Mouse (Mus musculus): Measurements from ENCODE around the gene AY761184. TPM values are rescaled to one million over a fixed set of nuclear protein-coding genes. Genes with fewer than 3 reads are reported as not detected.
"Not testable (repeated sequence)": the region's sequence is repeated elsewhere in the genome, so short reads cannot be mapped to it uniquely, and the experiment has no call there.

The AY761184 gene
- not detected in 2 replicates for polyA plus RNA-seq (2016; fragmentation: Nextera tagmentation; extraction: Ambion mirVana)

GRCm38 (mm10) chr8:21703545-21703944 is at the start of gene AY761184:
AY761184 (minus strand) TSS chr8:21703645.
- not testable (repeated sequence) for ATAC-seq (ENCODE audit: low FRiP score); H3K27ac ChIP-seq; H3K4me2 ChIP-seq; H3K4me1 ChIP-seq; H3K9ac ChIP-seq; H3K4me3 ChIP-seq (replicated peaks); H3K36me3 ChIP-seq (replicated peaks); H3K27me3 ChIP-seq; H3K9me3 ChIP-seq
- 85% methylated on average over 2 of the region's 2 CpGs for WGBS

DNA sequence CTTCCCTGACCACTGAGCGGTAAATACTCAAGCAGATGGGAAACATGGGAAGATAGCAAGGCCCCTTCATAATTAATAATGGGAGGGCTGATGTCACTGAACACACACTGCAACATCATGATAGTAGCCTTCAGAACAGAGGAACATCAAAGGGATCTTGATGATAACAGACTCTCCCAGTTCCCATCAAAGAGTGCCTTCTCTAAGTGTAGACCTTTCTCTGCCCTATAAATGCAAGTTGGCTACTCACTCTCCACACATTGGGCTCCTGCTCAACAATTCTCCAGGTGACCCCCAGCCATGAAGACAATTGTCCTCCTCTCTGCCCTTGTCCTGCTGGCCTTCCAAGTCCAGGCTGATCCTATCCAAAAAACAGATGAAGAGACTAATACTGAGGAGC is 37.9 kb downstream of the AY761184 start, which contains the start of gene Defa34:
TSS of gene Defa34 (plus strand) at position 301 of the 400 bp plus-strand sequence.
- H3K9ac ChIP-seq; H3K36me3 ChIP-seq (replicated peaks); H3K27me3 ChIP-seq; H3K4me3 ChIP-seq (replicated peaks); ATAC-seq (ENCODE audit: low FRiP score); H3K4me1 ChIP-seq; H3K9me3 ChIP-seq; H3K27ac ChIP-seq; H3K4me2 ChIP-seq: not testable (repeated sequence)
- WGBS: 80% methylated on average over 1 of the region's 1 CpGs

DNA sequence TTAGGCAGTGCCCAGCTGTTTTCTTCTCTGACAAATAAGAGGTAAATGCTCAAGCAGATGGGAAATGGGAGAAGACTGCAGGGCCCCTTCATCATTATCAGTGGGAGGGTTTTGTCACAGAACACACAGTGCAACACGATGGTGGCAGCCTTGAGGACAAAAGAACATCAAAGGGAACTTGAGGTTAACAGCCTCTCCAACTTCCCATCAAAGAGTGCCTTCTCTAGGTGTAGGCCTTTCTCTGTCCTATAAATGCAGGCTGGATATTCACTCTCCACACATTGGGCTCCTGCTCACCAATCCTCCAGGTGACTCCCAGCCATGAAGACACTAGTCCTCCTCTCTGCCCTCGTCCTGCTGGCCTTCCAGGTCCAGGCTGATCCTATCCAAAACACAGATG is 48.0 kb downstream of the AY761184 start, which contains the start of gene Defa17:
TSS of gene Defa17 (plus strand) at position 301 of the 400 bp plus-strand sequence.
- H3K9ac ChIP-seq; H3K4me2 ChIP-seq; H3K9me3 ChIP-seq; ATAC-seq (ENCODE audit: low FRiP score); H3K27me3 ChIP-seq; H3K36me3 ChIP-seq (replicated peaks); H3K4me1 ChIP-seq; H3K4me3 ChIP-seq (replicated peaks); H3K27ac ChIP-seq: not testable (repeated sequence)
- no CpG with 5 or more reads among the region's 2 CpGs for WGBS

Other genes starting within 250 kb of the AY761184 start
- gene Gm7849, start 247.1 kb downstream of the AY761184 start, polyA plus RNA-seq (2016; fragmentation: Nextera tagmentation; extraction: Ambion mirVana): not detected in 2 replicates
- gene Defa20, start 194.4 kb downstream of the AY761184 start, polyA plus RNA-seq (2016; fragmentation: Nextera tagmentation; extraction: Ambion mirVana): not detected in 2 replicates
- not detected in 2 replicates for gene Defa32, start 174.6 kb downstream of the AY761184 start, polyA plus RNA-seq (2016; fragmentation: Nextera tagmentation; extraction: Ambion mirVana)
- gene Defa37, start 138.3 kb downstream of the AY761184 start, polyA plus RNA-seq (2016; fragmentation: Nextera tagmentation; extraction: Ambion mirVana): not detected in 2 replicates
- not detected in 2 replicates for gene Defa28, start 120.6 kb downstream of the AY761184 start, polyA plus RNA-seq (2016; fragmentation: Nextera tagmentation; extraction: Ambion mirVana)
- gene Gm7861, start 109.1 kb downstream of the AY761184 start, polyA plus RNA-seq (2016; fragmentation: Nextera tagmentation; extraction: Ambion mirVana): not detected in 2 replicates
- not detected in 2 replicates for gene Defa26, start 85.5 kb downstream of the AY761184 start, polyA plus RNA-seq (2016; fragmentation: Nextera tagmentation; extraction: Ambion mirVana)
- not detected in 2 replicates for gene Defa17, start 47.9 kb downstream of the AY761184 start, polyA plus RNA-seq (2016; fragmentation: Nextera tagmentation; extraction: Ambion mirVana)
- not detected in 2 replicates for gene Defa34, start 37.8 kb downstream of the AY761184 start, polyA plus RNA-seq (2016; fragmentation: Nextera tagmentation; extraction: Ambion mirVana)
- not detected in 2 replicates for gene Defa24, start 30.8 kb upstream of the AY761184 start, polyA plus RNA-seq (2016; fragmentation: Nextera tagmentation; extraction: Ambion mirVana)
- not detected in 2 replicates for gene Defb50, start 119.9 kb upstream of the AY761184 start, polyA plus RNA-seq (2016; fragmentation: Nextera tagmentation; extraction: Ambion mirVana)
- gene Defb2, start 136.3 kb upstream of the AY761184 start, polyA plus RNA-seq (2016; fragmentation: Nextera tagmentation; extraction: Ambion mirVana): not detected in 2 replicates
- gene Defb10, start 155.3 kb upstream of the AY761184 start, polyA plus RNA-seq (2016; fragmentation: Nextera tagmentation; extraction: Ambion mirVana): not detected in 2 replicates
- gene Defb9, start 181.8 kb upstream of the AY761184 start, polyA plus RNA-seq (2016; fragmentation: Nextera tagmentation; extraction: Ambion mirVana): not detected in 2 replicates
- 0.79 TPM in 1 of 2 replicates, not detected in the other for gene Defb11, start 202.8 kb upstream of the AY761184 start, polyA plus RNA-seq (2016; fragmentation: Nextera tagmentation; extraction: Ambion mirVana)
- not detected in 2 replicates for gene Defb15, start 229.1 kb upstream of the AY761184 start, polyA plus RNA-seq (2016; fragmentation: Nextera tagmentation; extraction: Ambion mirVana)
- gene Defb35, start 234.7 kb upstream of the AY761184 start, polyA plus RNA-seq (2016; fragmentation: Nextera tagmentation; extraction: Ambion mirVana): not detected in 2 replicates
- not detected in 2 replicates for gene Defb13, start 243.1 kb upstream of the AY761184 start, polyA plus RNA-seq (2016; fragmentation: Nextera tagmentation; extraction: Ambion mirVana)